Mouse (Mus musculus) lung, adult 2 months (tissue): ENCODE measurements around the gene AI593442.

ENCODE experiments used
- CTCF ChIP-seq: fragments of 200-500 bp; IDR thresholded peaks from 2 replicates; pipeline ENCODE4 v1.5.1; 2011; ENCODE audit warnings: mild to moderate bottlenecking, low read length, control low read depth; ENCODE audit not compliant: insufficient read depth
- POLR2A ChIP-seq: fragments of 200-500 bp; IDR thresholded peaks from 2 replicates; pipeline ENCODE4 v1.6.1; 2011; ENCODE audit warnings: low read depth, mild to moderate bottlenecking, control low read depth, low read length, borderline replicate concordance; ENCODE audit errors: extremely low read depth

DNA sequence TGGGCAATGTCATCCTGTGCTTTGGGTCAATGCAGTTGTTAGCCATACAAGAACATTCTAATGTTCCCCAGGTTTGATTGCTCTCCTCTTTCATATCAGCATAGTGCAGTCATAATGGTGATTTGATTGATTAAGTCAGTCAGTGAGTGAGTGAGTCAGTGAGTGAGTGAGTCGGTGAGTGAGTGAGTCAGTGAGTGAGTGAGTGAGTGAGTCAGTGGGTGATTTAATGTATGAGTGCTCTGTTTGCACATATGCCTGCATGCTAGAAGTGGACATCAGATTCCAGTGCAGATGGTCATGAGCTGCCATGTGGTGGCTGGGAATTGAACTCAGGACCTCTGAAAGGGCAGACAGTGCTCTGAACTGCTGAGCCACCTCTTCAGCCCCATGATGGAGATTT is 43.0 kb upstream of the AI593442 start:
- no peak for TF ChIP-seq CTCF
- TF ChIP-seq POLR2A, result no peak
